25 mouse cellular contexts compared by ENCODE assay signal in genomic region chr5:135751595-135751994, GRCm38 (mm10). TPM values are rescaled to one million over a fixed set of nuclear protein-coding genes. Genes with fewer than 3 reads are reported as not detected.
"Had no signal": no experiment of that assay in that cellular context is flagged by ENCODE, and none has a peak within 500 bp of the region (broad histone marks: within the 10 kb centered on the region; RNA-seq: fewer than 3 reads in every experiment).

No protein-coding gene starts in this region.

- DNase-seq: gastrocnemius, postnatal 25 days; heart, adult 2 months; heart, postnatal 14 days; heart, postnatal 36 days; kidney, adult 11 months; kidney, adult 2 months; kidney, postnatal 10 days; kidney, postnatal 25 days; kidney, postnatal 4 days; left cerebral cortex, postnatal 4 days had no signal

- H3K4me3 ChIP-seq: heart, adult 2 months; heart, embryonic 13.5 days; heart, embryonic 15.5 days; hindbrain, embryonic 13.5 days; hindbrain, embryonic 15.5 days; layer of hippocampus, adult 2 months; left cerebral cortex, adult 2 months; limb, embryonic 13.5 days; limb, embryonic 15.5 days; liver, embryonic 12.5 days had no signal

- H3K27ac ChIP-seq: heart, adult 2 months; heart, embryonic 13.5 days; heart, embryonic 15.5 days; hindbrain, embryonic 13.5 days; hindbrain, embryonic 15.5 days; hindbrain, postnatal 0 days; layer of hippocampus, adult 2 months; left cerebral cortex, adult 2 months; limb, embryonic 13.5 days; limb, embryonic 15.5 days; liver, embryonic 12.5 days; liver, embryonic 14.5 days had no signal

RNA-seq across cellular contexts. Expression of gene Styxl1, which starts 26.6 kb away (rescaled TPM):
- total RNA-seq: gastrocnemius, adult 8-10 months; gastrocnemius, postnatal 25 days; heart, adult 2 months; heart, postnatal 36 days; hematopoietic stem cell, adult 5-6 weeks; layer of hippocampus, adult 2 months; left cerebral cortex, adult 2 months; left cerebral cortex, postnatal 25 days; left cerebral cortex, postnatal 4 days had no signal

RNA-seq across cellular contexts. Expression of gene Srrm3, which starts 55.1 kb away (rescaled TPM):
- total RNA-seq: gastrocnemius, adult 8-10 months; heart, adult 2 months; heart, postnatal 36 days; hematopoietic stem cell, adult 5-6 weeks; liver, adult 2 months had no signal
